Mouse (Mus musculus) fibroblast of lung, adult 2 months (primary cell): ENCODE measurements at regions not wholly inside any gene's neighbourhood (a gene's known extent, or its start where the extent isn't known, plus 50 kb on each side); places are given as distances from the start of the nearest gene placed in this dataset.
A peak's percentile ranks its signal among the peaks of the same experiment; 100 is the strongest.

Source experiments
- DNase-seq: peaks from one replicate; pipeline ENCODE4 v3.0.0-alpha.2; 2011; ENCODE audit warnings: low read depth

GRCm38 (mm10) chr5:74943737-74944403 lies 100.7 kb downstream of the Chic2 start:
- DNase-seq, result peak; percentile 87

GRCm38 (mm10) chr5:74941426-74941825 lies 103.1 kb downstream of the Chic2 start:
- DNase-seq, result no peak

DNA sequence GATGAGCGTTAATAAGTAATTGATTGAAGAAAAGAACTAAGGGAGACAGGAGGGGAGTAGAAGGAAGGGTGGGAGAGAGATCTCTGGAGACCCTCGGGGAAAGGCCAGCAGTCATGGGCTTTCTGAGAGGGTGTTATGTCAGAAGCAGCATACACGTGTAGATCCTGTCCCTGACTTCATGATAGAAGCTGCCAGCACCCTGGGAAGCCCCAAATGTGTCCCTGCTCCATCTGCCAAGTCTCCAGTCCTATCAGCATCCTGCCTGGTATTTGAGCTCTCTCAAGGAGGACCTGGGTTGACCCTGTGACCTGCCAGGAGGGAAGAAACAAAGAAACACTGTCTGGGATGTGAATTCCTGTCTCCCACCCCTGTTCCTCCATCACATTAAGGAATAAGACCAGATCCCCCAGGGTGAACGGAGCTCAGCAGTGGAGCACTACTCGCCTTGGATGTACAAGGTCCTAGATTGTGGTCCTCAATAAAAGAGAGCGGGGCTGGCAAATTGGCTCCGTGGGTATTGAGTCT lies 107.1 kb downstream of the Chic2 start:
- no peak for DNase-seq

- peak; percentile 39 for DNase-seq
Measured at GRCm38 (mm10) chr5:74936087-74936486, 108.5 kb downstream of the Chic2 start.

DNA sequence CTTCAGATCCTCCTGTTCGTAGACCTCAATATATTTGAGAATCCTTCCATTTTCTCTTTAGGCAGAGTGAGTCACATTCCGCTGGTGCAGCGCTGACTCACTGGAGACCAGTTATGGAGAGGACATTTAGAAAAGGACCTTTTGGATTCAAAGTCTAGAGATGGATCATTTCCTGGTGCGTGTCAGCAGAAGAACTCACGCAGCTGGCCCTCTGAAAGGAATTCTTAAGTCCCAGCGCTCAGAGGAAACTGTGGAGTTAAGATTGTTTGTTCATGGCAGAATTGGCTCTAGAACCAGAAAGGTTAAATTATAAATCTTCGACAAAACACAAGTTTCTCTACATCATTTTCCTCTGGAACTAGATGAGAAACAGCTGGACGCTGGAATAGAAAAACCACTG lies 108.9 kb downstream of the Chic2 start:
- DNase-seq, result peak; percentile 42

GRCm38 (mm10) chr5:74933276-74933675 lies 111.3 kb downstream of the Chic2 start:
- DNase-seq, result no peak

- no peak for DNase-seq
Measured at GRCm38 (mm10) chr5:74932206-74932605, 112.4 kb downstream of the Chic2 start.

- DNase-seq, result no peak
Measured at GRCm38 (mm10) chr5:74931765-74932164, 112.8 kb downstream of the Chic2 start.

GRCm38 (mm10) chr5:74927543-74927942 lies 117.0 kb downstream of the Chic2 start:
- no peak for DNase-seq

DNA sequence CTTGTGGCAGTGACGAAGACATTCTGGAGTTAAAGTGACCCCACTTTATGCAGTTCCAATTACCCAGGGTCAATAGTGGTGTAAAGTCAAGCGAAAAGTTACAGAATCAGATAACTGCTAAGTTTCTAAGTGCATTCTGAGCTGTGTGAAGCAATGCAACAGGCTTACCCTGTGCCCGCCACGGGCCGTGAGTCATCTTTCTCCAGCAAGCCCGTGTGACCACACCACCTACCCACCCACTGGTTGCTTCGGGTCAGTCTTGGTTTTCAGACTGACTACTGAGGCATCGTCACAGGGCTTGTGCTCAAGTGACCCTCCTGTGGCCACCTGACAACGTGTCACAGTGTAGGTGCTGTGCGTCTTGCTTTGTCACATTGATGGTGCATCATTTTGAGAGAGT lies 118.8 kb downstream of the Chic2 start:
- no peak for DNase-seq

DNA sequence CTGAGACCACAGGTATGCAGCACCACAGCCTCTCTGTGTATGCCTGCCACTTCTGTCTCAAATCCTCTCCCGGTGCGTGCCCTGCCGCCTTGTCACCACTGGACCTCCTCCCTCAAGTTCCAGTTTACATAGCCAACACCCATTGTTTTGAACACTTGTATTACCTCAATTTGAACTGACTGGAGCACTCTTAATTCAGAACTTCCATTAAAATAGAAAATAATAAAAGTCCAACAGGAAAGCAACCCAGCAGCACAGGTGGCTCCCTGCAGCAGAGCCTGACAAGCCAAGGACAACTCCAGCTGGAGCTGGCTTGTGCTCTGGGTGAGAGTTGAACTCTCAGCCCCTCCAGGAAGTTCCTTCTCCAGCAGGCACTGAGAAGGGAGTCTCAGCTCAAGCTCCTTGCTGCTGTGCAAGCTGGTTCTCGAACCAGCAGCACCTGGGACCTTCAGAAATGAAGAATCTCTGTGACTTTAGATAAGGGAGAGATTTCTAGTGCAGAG lies 120.5 kb downstream of the Chic2 start:
- DNase-seq, result no peak

GRCm38 (mm10) chr5:74923337-74923736 lies 121.2 kb downstream of the Chic2 start:
- no peak for DNase-seq

DNA sequence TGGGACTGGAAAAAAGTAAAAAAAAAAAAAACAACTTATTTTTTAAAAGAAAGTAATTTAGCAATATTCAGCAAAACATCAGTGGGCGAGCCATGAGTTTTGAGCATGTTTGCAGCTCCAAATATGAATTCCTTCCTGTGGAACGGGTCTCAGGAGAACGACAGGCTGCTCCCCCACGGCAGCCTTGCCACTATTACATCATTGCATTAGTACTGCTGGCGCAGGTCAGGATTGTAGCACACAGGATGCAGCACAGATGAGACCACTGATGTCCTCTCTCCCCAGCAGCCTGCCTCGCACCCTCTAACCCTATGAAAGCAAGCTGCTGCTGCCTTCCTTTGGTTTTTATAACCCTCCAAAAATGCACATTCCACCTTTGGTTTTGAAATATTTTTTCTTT lies 121.7 kb downstream of the Chic2 start:
- no peak for DNase-seq

GRCm38 (mm10) chr5:74920939-74921338 lies 123.6 kb downstream of the Chic2 start:
- DNase-seq, result no peak

GRCm38 (mm10) chr5:74920490-74920889 lies 124.1 kb downstream of the Chic2 start:
- DNase-seq, result no peak

- no peak for DNase-seq
Measured at GRCm38 (mm10) chr5:74905504-74906061, 139.0 kb downstream of the Chic2 start.

DNA sequence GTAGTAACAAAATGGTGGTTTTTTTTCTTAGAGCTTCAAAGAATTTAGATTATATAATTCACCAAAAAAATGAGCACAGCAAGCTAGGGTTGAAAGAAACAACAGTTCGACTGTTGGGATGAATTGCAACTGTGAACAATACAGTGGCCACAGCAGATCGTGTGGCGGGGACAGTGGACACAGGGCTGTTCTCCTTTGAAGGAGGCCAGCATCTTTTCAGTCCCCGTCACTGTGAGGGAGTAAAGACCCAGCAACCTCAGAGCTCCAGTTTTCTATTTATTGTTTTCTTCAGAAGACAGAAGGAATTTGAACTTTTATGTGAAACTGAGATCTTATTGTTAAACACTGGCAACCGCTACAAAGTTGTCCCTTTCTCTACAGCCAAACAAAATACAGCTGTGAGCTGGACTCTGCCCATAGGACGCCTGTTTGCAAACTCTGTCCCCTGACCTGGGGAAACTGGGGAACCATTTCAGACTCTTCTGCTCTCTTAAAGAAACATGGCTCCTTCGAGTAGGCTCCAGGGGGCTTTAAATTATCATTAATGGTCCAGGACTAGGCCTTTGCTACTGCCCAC lies 139.6 kb downstream of the Chic2 start:
- DNase-seq, result no peak

DNA sequence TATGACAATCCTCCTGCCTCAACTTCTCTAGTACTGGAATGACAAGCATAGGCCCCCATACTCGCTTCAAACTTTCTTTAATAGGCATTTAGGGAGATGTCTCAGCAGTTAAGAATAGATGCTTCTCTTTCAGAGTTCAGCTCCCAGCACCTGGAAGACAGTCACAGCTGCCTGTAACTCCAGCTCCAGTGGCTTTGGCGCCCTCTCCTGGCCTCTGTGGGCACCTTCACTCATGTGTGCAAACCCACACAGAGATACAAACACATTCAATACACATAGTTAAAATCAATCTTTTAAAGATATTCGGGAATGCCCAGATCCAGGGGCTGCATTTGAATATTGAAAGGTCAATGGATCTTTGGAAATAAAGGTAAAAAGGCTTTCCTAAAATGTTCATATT lies 140.2 kb downstream of the Chic2 start:
- no peak for DNase-seq

GRCm38 (mm10) chr5:74903711-74904110 lies 140.9 kb downstream of the Chic2 start:
- no peak for DNase-seq

GRCm38 (mm10) chr5:74897133-74897532 lies 147.4 kb downstream of the Chic2 start:
- DNase-seq, result peak; percentile 94

DNA sequence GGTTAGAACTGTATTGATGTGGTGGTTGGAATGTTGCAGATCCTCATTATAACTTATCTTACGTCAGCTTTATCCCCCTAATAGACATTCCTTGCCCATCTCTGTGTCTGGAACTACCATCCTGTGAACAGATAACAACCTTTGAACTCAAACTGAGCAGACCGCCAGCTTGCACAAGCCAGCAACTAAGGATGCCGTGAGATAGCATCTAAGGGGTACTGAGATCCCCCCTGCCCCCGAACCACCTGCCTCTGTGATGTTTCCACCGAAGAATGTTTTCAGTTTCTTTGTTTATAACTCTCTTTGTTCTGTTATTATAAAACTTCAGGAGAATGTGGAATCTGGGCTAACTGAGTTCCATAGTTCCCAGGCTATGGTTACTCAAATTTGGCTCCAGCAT lies 151.3 kb downstream of the Chic2 start:
- DNase-seq, result no peak

DNA sequence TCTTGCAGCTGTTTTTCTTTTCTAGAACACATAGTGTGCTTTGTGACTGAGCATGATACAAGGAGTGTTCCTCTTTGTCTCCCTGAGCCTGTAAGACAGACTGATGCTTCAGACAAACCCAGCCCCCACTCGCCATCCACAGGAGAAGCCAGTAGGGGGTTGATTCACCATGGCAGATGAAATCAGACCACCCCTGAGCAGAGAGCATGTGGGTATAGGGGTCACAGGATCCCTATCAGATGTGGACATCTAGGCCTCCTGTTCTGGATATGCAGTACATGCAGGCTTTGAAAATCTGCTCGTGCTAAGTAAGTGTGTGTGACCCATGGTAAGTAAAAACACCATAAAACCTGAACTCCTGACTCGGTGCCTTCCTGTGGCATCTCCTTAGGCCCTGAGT lies 153.0 kb downstream of the Chic2 start:
- no peak for DNase-seq

DNA sequence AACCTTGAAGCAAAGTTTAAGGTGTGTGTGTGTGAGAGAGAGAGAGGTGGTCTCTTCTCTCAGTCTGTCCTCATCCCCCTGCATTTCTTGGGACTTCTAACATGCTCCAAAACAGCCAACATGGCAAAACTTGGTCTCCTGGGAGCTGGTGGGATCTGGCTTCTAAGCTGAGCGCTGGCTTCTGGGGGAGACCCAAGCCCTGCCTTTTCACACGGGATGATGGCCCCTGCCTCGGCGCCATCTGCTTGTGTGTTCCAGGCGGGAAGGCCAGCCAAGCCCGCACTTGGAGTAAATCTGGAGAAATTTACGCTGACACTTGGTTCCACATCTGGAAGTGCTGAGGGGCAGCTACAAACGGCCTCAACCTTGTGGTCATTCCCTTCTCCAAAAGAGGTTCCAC lies 155.6 kb downstream of the Chic2 start:
- DNase-seq, result no peak
